Mouse (Mus musculus) liver, embryonic 16.5 days (tissue): ENCODE measurements around the gene Aldh8a1. TPM values are rescaled to one million over a fixed set of nuclear protein-coding genes. Genes with fewer than 3 reads are reported as not detected.

Experiments
- ATAC-seq: fragments of 200-750 bp; cut with Nextera tagmentation; 2 replicates; pipeline ENCODE4 v1.8.0; 2017; ENCODE audit warnings: low read depth, mild to moderate bottlenecking, moderate number of reproducible peaks, moderate library complexity
- H3K27ac ChIP-seq: fragments of 300-500 bp; sonication (generic); 2 replicates; pipeline ENCODE4 v1.5.1; 2014; ENCODE audit warnings: mild to moderate bottlenecking, low read length
- H3K27me3 ChIP-seq: fragments of 300-500 bp; sonication (generic); 2 replicates; pipeline ENCODE4 v1.6.1; 2014; ENCODE audit warnings: low read depth, low read length, mixed read lengths; ENCODE audit not compliant: control insufficient read depth, insufficient read depth
- H3K36me3 ChIP-seq: fragments of 300-500 bp; sonication (generic); 2 replicates; pipeline ENCODE4 v1.6.1; 2014; ENCODE audit warnings: mild to moderate bottlenecking; ENCODE audit not compliant: control insufficient read depth, insufficient read depth
- H3K4me1 ChIP-seq: fragments of 300-500 bp; sonication (generic); 2 replicates; pipeline ENCODE4 v1.6.1; 2014; ENCODE audit warnings: low read depth, low read length, mixed read lengths; ENCODE audit not compliant: control insufficient read depth
- H3K4me2 ChIP-seq: fragments of 300-500 bp; sonication (generic); 2 replicates; pipeline ENCODE4 v1.6.1; 2014; ENCODE audit warnings: low read depth, low read length, mixed read lengths
- H3K4me3 ChIP-seq: fragments of 300-500 bp; sonication (generic); 2 replicates; pipeline ENCODE4 v1.5.1; 2014; ENCODE audit warnings: low read depth, mild to moderate bottlenecking, low read length
- H3K9ac ChIP-seq: fragments of 300-500 bp; sonication (generic); 2 replicates; pipeline ENCODE4 v1.6.1; 2014; ENCODE audit warnings: low read depth, low read length
- H3K9me3 ChIP-seq: fragments of 300-500 bp; sonication (generic); replicated peaks from 2 replicates; pipeline ENCODE4 v1.6.1; 2016; ENCODE audit warnings: low read length; ENCODE audit not compliant: control insufficient read depth
- WGBS: fragments of 180-500 bp; shearing (Covaris S2); extraction: QIAGEN DNeasy Blood & Tissue Kit; methylation state at CpG from one replicate; pipeline ENCODE4 v1.1.7; 2014; ENCODE audit not compliant: insufficient replicate concordance; 5-methylcytosine and 5-hydroxymethylcytosine counted together
- polyA plus RNA-seq: library from polyadenylated mRNA; unstranded; fragments of >200 nt; fragmentation: Nextera tagmentation; extraction: Ambion mirVana; gene quantifications from 2 replicates; pipeline ENCODE4 v1.2.1, GENCODE M21; 2015

Gene Aldh8a1
- polyA plus RNA-seq, result 42.7 and 48.6 TPM in 2 replicates

DNA sequence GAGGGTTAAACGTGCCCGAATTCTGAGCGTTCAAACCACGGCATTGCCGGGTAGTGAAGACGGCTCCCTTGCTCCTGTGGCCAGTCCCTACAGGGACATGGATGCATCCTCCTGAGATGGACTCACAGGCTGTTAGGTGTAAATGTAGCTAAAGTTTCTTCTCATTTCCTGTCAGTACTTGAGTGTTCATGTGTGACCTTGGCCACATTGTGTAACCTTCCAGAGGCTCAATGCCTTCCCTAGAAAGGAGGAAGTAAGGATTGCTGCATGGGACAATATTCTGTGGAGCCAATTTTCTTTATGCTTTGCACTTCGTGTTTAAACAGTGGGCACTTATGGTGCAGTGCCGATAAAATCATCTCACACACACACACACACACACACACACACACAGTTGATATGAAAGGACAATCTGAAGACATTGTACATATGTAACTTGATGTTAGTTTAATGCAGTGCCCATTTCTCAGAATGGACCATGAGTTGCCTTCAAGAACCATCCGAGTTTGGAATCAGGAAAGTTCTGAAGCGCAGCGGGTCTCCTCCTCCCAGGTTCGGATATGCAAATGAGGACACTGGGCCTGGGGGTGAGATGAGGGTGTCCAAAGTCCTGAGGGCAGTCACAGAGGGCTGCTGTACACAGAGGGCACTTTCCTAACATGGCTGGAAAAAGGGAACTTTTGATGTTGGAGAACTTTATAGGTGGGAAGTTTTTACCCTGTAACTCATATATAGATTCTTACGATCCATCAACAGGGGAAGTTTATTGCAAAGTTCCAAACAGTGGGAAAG is at the start of gene Aldh8a1:
Gene Aldh8a1, plus strand, starts transcription at position 610 of the 792 bp plus-strand sequence.
- Histone ChIP-seq H3K9me3 (no peaks in the 10 kb centered on the region), H3K4me1 (no peaks in the 10 kb centered on the region), H3K27ac (no peak within 1 kb of the TSS), H3K9ac (no peak within 1 kb of the TSS), H3K36me3 (no peaks in the 10 kb centered on the region), H3K27me3 (no peaks in the 10 kb centered on the region), H3K4me2 (no peak within 1 kb of the TSS), H3K4me3 (no peak within 1 kb of the TSS)
- 0 out of 2 replicates have a peak, but pooled peaks have one; percentile 65 for ATAC-seq
- 65% methylated on average over 13 of the region's 13 CpGs for WGBS

DNA sequence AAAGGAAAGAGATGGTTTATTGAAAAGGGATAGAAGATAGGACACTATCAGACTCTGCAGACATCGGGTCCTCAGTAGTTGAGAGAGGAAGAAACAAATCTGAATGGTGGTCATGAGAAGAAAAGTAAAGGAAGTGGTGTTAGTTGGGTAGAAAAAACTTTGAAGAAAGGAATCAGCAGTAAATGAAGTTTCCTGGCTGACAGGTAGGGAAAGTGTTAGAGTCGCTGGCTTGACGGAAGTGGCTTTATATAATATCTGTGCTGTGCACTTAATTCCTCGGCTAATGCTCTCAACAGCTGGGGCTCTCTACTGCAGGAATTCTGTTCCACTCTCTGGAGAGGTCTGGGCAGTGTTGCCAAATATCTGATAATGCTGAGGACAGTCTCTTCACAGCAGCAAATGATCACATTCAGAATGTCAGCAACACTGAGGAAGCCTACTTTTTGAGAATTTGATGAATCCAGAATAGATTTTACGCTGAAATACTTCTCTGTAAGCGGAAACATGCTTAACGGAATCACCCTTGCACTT is 49.4 kb upstream of the Aldh8a1 start:
- no peaks in the 10 kb centered on the region for H3K27me3 ChIP-seq
- no peak overlapping the region for H3K4me2 ChIP-seq
- no peak for ATAC-seq
- H3K4me1 ChIP-seq, result no peaks in the 10 kb centered on the region; the same call in 1 of the 2 replicates
- WGBS, result 70% methylated on average over 7 of the region's 7 CpGs
- no peak overlapping the region for H3K27ac ChIP-seq
- peaks cover 5% of the 10 kb centered on the region for H3K36me3 ChIP-seq
- no peak overlapping the region for H3K9ac ChIP-seq
- no peaks in the 10 kb centered on the region for H3K9me3 ChIP-seq
- no peak overlapping the region for H3K4me3 ChIP-seq

DNA sequence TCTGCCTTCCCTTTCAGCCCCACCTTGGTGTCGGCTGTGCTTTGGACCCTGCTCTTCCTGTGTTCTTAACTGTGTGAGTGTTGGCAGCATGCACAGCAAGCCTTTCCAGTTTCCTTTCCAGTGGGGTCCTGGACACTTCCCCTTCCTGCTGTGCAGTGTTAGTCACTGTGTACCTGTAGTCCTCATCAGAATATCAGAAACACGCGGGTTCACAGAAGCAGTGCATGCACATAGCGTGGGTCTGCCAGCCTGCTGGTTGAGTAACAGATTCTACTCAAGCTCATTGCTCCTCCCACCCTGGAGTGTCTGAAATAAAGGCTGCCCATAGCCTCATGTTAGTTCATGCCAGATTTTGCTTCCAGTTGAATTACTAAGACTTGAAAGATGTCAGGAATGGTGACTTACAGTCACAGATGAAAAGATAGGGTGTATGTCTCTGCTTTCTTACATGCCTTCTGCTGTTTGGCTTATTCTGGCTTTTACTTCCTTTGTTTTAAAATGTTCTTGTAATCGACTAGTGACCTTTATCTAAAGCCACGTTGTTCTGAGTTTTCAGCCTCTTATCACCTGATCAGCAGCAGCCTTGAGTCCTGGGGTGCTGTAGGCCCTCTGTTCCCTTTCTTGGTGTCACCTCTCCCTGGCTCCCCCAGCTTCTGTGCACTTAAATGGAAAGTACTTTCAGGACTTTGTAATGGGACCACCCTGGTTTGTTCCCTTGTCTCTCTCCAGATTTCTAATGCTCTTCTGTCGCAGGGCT is 42.6 kb upstream of the Aldh8a1 start:
- Histone ChIP-seq H3K36me3 (peaks cover 22% of the 10 kb centered on the region), H3K4me1 (peaks cover 2% of the 10 kb centered on the region; the same call in 1 of the 2 replicates), H3K9me3 (peaks cover 4% of the 10 kb centered on the region; the same call in 1 of the 2 replicates), H3K4me2 (no peak overlapping the region), H3K4me3 (no peak overlapping the region), H3K27me3 (no peaks in the 10 kb centered on the region), H3K9ac (no peak overlapping the region), H3K27ac (no peak overlapping the region)
- ATAC-seq, result no peak
- WGBS, result 45% methylated on average over 7 of the region's 7 CpGs

DNA sequence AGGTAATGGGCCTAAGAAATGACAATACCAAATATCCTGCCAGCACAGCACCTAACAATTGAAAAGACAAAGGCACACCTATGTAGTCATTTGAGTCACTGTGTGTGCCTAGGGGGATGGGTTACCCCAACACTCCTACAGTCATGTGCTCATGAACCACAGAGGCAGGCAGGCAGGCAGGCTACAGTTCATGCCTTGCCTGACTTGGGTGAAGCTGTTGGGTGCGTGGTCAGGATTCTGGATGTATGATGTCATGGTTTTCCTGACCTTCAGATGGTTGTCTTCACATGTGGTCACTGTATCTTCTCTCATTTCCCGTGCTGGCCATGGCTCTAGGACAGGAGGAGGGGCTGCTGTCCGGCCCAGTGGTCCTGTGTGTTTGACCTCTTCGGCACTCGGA is 41.6 kb upstream of the Aldh8a1 start:
- no peak overlapping the region for H3K4me3 ChIP-seq
- H3K4me1 ChIP-seq, result peaks cover 2% of the 10 kb centered on the region; the same call in 1 of the 2 replicates
- H3K27ac ChIP-seq, result no peak overlapping the region
- no peak for ATAC-seq
- H3K9ac ChIP-seq, result no peak overlapping the region
- H3K9me3 ChIP-seq, result peaks cover 4% of the 10 kb centered on the region; the same call in 1 of the 2 replicates
- no peak overlapping the region for H3K4me2 ChIP-seq
- H3K27me3 ChIP-seq, result no peaks in the 10 kb centered on the region
- WGBS, result 76% methylated on average over 5 of the region's 5 CpGs
- H3K36me3 ChIP-seq, result peaks cover 22% of the 10 kb centered on the region

DNA sequence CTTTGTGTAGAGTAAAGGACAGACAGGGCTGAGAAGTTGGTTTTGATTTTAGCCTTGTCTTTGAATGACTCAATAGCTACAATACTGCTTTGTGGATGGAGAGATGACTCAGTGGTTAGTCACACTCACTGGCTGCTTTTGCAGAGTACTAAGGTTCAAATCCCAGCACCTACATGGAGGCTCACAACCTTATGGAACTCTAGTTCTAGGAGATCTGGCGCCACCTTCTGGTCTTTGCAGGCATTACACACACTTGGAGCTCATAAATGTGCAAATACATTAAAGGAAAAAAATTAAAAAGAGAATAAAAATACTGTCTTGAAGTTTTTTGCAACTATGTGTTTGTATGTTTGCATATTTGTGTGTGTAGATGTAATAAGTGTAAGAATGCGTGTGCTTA is 39.9 kb upstream of the Aldh8a1 start:
- WGBS, result 68% methylated on average over 2 of the region's 2 CpGs
- no peak overlapping the region for H3K27ac ChIP-seq
- H3K4me2 ChIP-seq, result no peak overlapping the region
- no peak for ATAC-seq
- peaks cover 2% of the 10 kb centered on the region; the same call in 1 of the 2 replicates for H3K4me1 ChIP-seq
- H3K9me3 ChIP-seq, result peaks cover 4% of the 10 kb centered on the region; the same call in 1 of the 2 replicates
- peaks cover 24% of the 10 kb centered on the region for H3K36me3 ChIP-seq
- H3K4me3 ChIP-seq, result no peak overlapping the region
- no peak overlapping the region for H3K9ac ChIP-seq
- no peaks in the 10 kb centered on the region for H3K27me3 ChIP-seq

DNA sequence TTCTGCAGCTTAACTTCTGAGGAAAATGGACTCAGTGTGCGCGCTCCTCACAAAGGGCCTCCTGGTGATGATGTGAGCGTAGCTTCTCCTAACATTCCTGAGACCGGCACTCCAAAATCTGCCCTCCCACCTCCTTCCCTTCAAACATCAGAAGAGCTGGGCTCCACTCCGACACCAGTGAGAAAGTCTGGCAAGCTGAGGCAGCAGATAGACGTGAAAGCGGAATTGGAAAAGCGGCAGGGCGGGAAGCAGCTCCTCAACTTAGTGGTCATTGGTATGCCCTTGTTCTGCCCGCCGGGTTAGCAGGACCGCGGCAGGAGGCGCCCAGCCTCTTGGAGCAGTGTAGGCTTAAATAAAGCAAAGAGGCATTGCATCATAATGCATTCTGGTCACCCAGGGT is 35.4 kb upstream of the Aldh8a1 start:
- 85% methylated on average over 14 of the region's 14 CpGs for WGBS
- no peak overlapping the region for H3K27ac ChIP-seq
- no peak overlapping the region for H3K4me3 ChIP-seq
- no peak overlapping the region for H3K4me2 ChIP-seq
- H3K27me3 ChIP-seq, result no peaks in the 10 kb centered on the region
- no peaks in the 10 kb centered on the region for H3K4me1 ChIP-seq
- H3K36me3 ChIP-seq, result peaks cover 34% of the 10 kb centered on the region
- peaks cover 4% of the 10 kb centered on the region; the same call in 1 of the 2 replicates for H3K9me3 ChIP-seq
- no peak overlapping the region for H3K9ac ChIP-seq
- no peak for ATAC-seq

DNA sequence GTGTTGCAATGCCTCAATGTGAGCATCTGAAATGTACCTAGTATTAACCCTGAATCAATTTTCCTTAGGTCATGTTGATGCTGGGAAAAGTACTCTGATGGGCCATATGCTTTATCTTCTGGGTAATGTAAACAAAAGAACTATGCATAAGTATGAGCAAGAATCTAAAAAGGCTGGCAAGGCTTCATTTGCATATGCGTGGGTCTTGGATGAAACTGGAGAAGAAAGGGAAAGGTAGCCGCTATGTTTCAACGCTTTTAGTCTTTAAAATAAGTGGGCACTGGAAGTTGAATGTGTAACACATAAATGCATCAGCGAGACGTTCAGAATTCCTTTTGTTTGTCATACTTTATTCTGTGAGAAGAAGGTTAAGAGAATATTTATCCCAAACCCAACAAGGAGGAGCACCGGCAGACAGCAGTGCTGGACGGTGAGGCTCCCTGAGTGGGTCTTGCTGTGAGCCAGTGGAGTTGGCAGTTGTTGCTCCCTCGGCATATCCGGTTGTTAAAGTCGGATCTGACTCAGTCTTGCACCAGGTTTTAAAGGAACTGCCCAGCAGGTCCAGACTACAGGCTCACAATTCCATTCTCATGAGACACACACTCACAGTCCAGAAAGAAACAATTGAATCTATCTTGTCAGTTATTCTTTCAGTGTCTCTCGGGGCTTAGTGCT is 34.6 kb upstream of the Aldh8a1 start:
- Histone ChIP-seq H3K27me3 (no peaks in the 10 kb centered on the region), H3K4me2 (no peak overlapping the region), H3K9ac (no peak overlapping the region), H3K4me1 (no peaks in the 10 kb centered on the region), H3K36me3 (peaks cover 30% of the 10 kb centered on the region), H3K9me3 (no peaks in the 10 kb centered on the region), H3K27ac (no peak overlapping the region), H3K4me3 (no peak overlapping the region)
- ATAC-seq, result no peak
- 86% methylated on average over 11 of the region's 11 CpGs for WGBS

DNA sequence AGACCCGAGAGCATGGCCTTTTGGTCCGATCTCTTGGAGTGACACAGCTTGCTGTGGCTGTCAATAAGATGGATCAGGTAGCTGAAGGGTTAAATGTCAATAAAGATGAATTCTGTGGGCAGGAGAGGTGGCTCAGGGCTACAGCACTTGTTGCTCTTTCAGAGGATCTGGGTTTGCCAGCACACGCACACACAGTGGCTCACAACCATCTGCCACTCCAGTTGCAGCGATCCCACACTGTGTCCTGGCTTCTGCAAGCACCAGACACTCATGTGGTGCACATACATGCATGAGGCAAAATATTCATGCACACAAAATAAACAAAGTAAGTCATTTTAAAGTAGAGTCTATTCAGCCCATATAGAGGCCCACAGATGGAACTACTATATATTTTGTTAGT is 29.8 kb upstream of the Aldh8a1 start:
- Histone ChIP-seq H3K4me2 (no peak overlapping the region), H3K9ac (no peak overlapping the region), H3K4me3 (no peak overlapping the region), H3K27me3 (no peaks in the 10 kb centered on the region), H3K27ac (no peak overlapping the region), H3K4me1 (peaks cover 16% of the 10 kb centered on the region), H3K9me3 (no peaks in the 10 kb centered on the region), H3K36me3 (peaks cover 25% of the 10 kb centered on the region)
- ATAC-seq, result no peak
- 89% methylated on average over 4 of the region's 4 CpGs for WGBS
